Mouse (Mus musculus) testis, adult 2 months (tissue): ENCODE data around the gene Irgc1.

Source experiments
- CTCF ChIP-seq: fragments of 200-500 bp; IDR thresholded peaks from 2 replicates; pipeline ENCODE4 v1.5.1; 2012; ENCODE audit warnings: low read depth, mild to moderate bottlenecking, inconsistent platforms, low read length, moderate library complexity; ENCODE audit not compliant: control insufficient read depth, insufficient read depth, insufficient replicate concordance
- POLR2A ChIP-seq: fragments of 200-500 bp; IDR thresholded peaks from 2 replicates; pipeline ENCODE4 v1.6.1; 2012; ENCODE audit warnings: low read depth, mild to moderate bottlenecking, inconsistent platforms, low read length, moderate library complexity; ENCODE audit not compliant: control insufficient read depth

- TF ChIP-seq CTCF (peak; percentile 36; the same call in 1 of the 2 replicates), POLR2A (no peak)
Measured at GRCm38 (mm10) chr7:24406528-24407344, 45.4 kb downstream of the Irgc1 start.
